Mouse (Mus musculus) G1E (cell line): ENCODE data around the gene Ptpn14. TPM values are rescaled to one million over a fixed set of nuclear protein-coding genes. Genes with fewer than 3 reads are reported as not detected.

Experiments
- ATAC-seq: 2 replicates; pipeline ENCODE4 v1.8.0; 2016; ENCODE audit warnings: mild to moderate bottlenecking; ENCODE audit not compliant: insufficient number of reproducible peaks, poor library complexity, low FRiP score, severe bottlenecking; ENCODE audit errors: extremely low read depth
- DNase-seq: peaks from one replicate; pipeline ENCODE4 v3.0.0; 2012; ENCODE audit warnings: low spot score
- H3K27me3 ChIP-seq: 2 replicates; pipeline ENCODE4 v1.6.1; 2012; ENCODE audit warnings: mild to moderate bottlenecking, low read length, inconsistent platforms; ENCODE audit not compliant: insufficient read depth
- H3K36me3 ChIP-seq: replicated peaks from 2 replicates; pipeline ENCODE3; 2012; ENCODE audit warnings: mild to moderate bottlenecking, inconsistent platforms
- H3K4me1 ChIP-seq: 2 replicates; pipeline ENCODE4 v1.6.1; 2012; ENCODE audit warnings: low read depth, low read length, inconsistent platforms, mixed read lengths; ENCODE audit not compliant: insufficient read depth
- H3K4me3 ChIP-seq: 2 replicates; pipeline ENCODE4 v1.5.1; 2012; ENCODE audit warnings: low read depth, mild to moderate bottlenecking, inconsistent platforms, low read length, moderate library complexity, mixed read lengths
- H3K9me3 ChIP-seq: replicated peaks from 2 replicates; pipeline ENCODE4 v1.6.1; 2012; ENCODE audit warnings: inconsistent platforms
- CTCF ChIP-seq: IDR thresholded peaks from 2 replicates; pipeline ENCODE4 v1.5.1; 2012; ENCODE audit warnings: low read depth, low read length, inconsistent platforms, mixed read lengths
- GATA1 ChIP-seq: IDR thresholded peaks from 2 replicates; pipeline ENCODE4 v1.6.1; 2012; ENCODE audit warnings: borderline replicate concordance, low read length, inconsistent platforms, mixed read lengths
- GATA2 ChIP-seq: IDR thresholded peaks from 2 replicates; pipeline ENCODE4 v1.6.1; 2012; ENCODE audit warnings: low read depth, low read length, inconsistent platforms, borderline replicate concordance
- POLR2AphosphoS5 ChIP-seq: IDR thresholded peaks from 2 replicates; pipeline ENCODE4 v1.6.1; 2012; ENCODE audit warnings: low read depth, low read length, inconsistent platforms; ENCODE audit not compliant: insufficient replicate concordance
- TAL1 ChIP-seq: conservative IDR thresholded peaks from 2 replicates; pipeline ENCODE4 v1.6.1; 2012; ENCODE audit warnings: low read depth, low read length, inconsistent platforms, mixed read lengths
- polyA plus RNA-seq: library from polyadenylated mRNA; stranded (reverse); fragments of >175 nt; gene quantifications from 2 replicates; pipeline ENCODE4 v1.2.3, GENCODE M21; 2012
- total RNA-seq, 2 experiments: library from RNA; stranded (forward) in 1 of 2; stranded (reverse) in 1 of 2; fragments of 200-1000 nt in 1 of 2; fragments of >200 nt in 1 of 2; fragmentation: Nextera tagmentation in 1 of 2; gene quantifications; 2 replicates each; pipeline ENCODE4 v1.2.3; 2014 to 2017

Gene Ptpn14
- total and polyA plus RNA-seq, 3 experiments, result 0.11 TPM; not detected in 2

DNA sequence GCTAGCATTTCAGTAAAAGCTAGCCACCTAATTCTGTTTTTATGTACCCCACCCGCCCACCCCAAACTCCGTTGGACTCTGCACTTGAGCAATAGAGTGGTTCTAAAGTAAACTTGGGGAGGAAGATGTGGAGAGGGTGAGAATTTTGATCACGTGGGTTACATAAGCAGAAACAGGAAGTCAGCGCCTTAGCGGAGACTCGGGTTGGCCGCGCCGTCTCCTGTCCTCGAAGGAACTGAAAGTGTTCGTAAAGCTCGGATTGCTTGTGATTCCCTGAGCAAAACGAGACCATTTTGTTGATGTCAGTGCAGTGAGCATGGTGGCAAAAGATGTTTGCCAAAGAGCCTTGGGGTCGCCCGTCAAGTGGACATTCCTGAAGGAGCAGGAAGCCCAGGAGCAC lies 70.9 kb downstream of the Ptpn14 start:
- no peak for ATAC-seq
- DNase-seq, result no peak
- no peak overlapping the region for H3K4me3 ChIP-seq
- H3K36me3 ChIP-seq, result no peaks in the 10 kb centered on the region
- no peaks in the 10 kb centered on the region for H3K27me3 ChIP-seq
- peaks cover 81% of the 10 kb centered on the region for H3K9me3 ChIP-seq
- TF ChIP-seq GATA1 (no peak), CTCF (no peak), TAL1 (no peak), GATA2 (no peak), POLR2AphosphoS5 (no peak)
- H3K4me1 ChIP-seq, result no peaks in the 10 kb centered on the region

DNA sequence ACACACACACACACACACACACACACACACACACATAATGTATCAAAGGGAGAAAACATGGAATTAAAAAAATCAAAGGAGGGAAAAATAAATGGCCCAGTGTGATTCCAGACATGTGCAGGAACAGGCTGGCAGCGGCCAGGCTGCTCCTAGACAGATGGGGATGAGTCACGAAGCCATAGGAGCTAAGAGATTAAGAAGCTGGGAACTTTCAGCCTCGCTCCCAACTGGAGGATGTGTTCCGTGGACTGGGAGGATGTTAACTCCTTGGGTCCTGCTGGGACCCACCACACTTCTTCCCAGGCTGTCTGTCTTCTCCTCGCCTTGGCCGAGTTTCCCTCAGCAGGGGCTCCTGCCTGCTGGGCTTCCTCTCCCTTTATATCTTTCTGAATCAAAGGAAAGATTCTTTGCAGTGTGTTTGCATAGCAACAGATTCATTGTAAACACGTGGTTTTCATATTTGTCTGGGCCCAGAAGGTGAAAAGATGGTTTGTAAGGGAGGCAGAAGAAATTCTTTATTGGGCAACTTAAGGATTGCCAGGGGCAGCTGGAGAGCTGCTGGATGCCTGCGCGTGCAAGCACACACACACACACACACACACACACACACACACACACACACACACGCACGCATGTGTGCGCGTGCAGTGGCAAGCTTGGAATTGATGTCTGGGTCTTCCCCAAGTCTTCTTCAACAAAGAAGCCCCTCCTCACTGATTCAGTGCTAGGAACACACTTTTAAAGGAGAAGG lies 72.3 kb downstream of the Ptpn14 start:
- Histone ChIP-seq H3K36me3 (no peaks in the 10 kb centered on the region), H3K4me1 (no peaks in the 10 kb centered on the region), H3K9me3 (peaks cover 81% of the 10 kb centered on the region), H3K27me3 (no peaks in the 10 kb centered on the region), H3K4me3 (no peak overlapping the region)
- ATAC-seq, result no peak
- no peak for TF ChIP-seq GATA2
- no peak for TF ChIP-seq POLR2AphosphoS5
- no peak for TF ChIP-seq TAL1
- TF ChIP-seq CTCF, result no peak
- no peak for TF ChIP-seq GATA1
- no peak for DNase-seq

GRCm38 (mm10) chr1:189801303-189801702 lies 73.2 kb downstream of the Ptpn14 start:
- no peak for DNase-seq
- peaks cover 79% of the 10 kb centered on the region for H3K9me3 ChIP-seq
- H3K36me3 ChIP-seq, result no peaks in the 10 kb centered on the region
- no peak overlapping the region for H3K4me3 ChIP-seq
- TF ChIP-seq GATA1, result no peak
- no peak for TF ChIP-seq GATA2
- TF ChIP-seq TAL1, result no peak
- no peak for TF ChIP-seq CTCF
- no peak for TF ChIP-seq POLR2AphosphoS5
- H3K4me1 ChIP-seq, result no peaks in the 10 kb centered on the region
- H3K27me3 ChIP-seq, result no peaks in the 10 kb centered on the region
- no peak for ATAC-seq

GRCm38 (mm10) chr1:189802575-189802974 lies 74.5 kb downstream of the Ptpn14 start:
- H3K9me3 ChIP-seq, result peaks cover 79% of the 10 kb centered on the region
- TF ChIP-seq CTCF, result no peak
- no peak for DNase-seq
- H3K36me3 ChIP-seq, result no peaks in the 10 kb centered on the region
- H3K4me3 ChIP-seq, result no peak overlapping the region
- no peak for ATAC-seq
- no peaks in the 10 kb centered on the region for H3K4me1 ChIP-seq
- H3K27me3 ChIP-seq, result no peaks in the 10 kb centered on the region

DNA sequence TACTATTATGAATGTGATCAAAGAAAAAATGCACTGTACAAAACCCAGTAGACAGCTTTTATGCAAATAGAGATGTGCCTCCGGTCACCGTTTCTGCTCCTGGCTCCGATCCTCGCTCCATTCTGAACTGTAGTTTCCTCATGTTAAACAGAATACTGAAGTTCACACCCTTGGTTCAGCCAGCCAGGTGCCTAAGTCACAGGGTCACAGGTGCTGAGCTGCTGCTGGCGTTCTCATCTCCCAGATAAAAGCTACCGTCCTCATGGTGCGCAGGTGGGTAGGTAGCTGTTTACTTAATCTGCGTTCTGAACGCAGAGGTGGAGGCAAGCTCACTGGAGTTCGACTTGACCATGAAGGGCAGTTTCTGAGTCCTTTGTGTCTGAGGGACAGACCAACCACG lies 75.7 kb downstream of the Ptpn14 start:
- H3K4me1 ChIP-seq, result no peaks in the 10 kb centered on the region
- no peak for ATAC-seq
- H3K27me3 ChIP-seq, result no peaks in the 10 kb centered on the region
- no peaks in the 10 kb centered on the region for H3K36me3 ChIP-seq
- TF ChIP-seq GATA1 (no peak), CTCF (no peak), TAL1 (no peak), GATA2 (no peak), POLR2AphosphoS5 (no peak)
- peaks cover 76% of the 10 kb centered on the region for H3K9me3 ChIP-seq
- no peak overlapping the region for H3K4me3 ChIP-seq
- DNase-seq, result no peak

DNA sequence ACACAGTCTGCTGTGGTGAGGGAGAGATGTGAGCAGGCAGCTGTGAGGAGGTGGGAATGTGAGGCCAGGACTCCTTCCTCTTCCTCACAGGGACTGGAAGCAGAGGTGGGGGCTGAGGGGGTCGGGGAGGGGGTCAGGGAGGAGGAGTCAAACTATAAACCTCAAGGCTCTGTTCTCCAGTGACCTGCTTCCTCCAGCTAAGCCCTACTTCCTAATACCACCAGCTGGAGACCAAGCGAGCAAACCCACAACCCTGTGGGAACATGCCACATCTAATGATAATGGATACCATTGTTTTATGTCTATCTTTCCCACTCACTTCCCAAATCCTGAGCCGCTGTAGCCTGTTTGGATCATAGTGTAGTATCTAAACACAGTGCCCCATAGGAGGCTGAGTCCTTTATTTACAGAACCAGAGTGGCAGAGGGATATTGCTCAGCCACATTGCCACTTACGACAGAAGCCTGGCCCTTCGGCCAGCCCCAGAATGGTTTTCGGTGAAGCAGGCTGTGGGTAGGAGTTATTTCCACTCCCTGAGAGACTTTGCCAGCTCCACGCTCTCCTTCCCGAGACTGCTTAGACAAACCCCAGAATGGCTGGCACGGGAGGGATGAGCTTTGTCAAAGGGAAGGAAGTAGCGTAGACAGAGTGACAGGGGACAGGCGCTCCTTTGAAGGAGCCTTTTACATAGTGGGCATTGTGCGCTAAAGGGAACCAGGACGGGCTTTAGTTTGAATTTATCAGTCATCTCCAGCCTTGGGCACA lies 78.6 kb downstream of the Ptpn14 start:
- ATAC-seq (no peak), DNase-seq (no peak)
- Histone ChIP-seq H3K36me3 (no peaks in the 10 kb centered on the region), H3K4me3 (no peak overlapping the region), H3K27me3 (no peaks in the 10 kb centered on the region), H3K4me1 (no peaks in the 10 kb centered on the region), H3K9me3 (peaks cover 72% of the 10 kb centered on the region)
- TF ChIP-seq POLR2AphosphoS5 (no peak), TAL1 (no peak), GATA2 (no peak), CTCF (no peak), GATA1 (no peak)
